Mouse (Mus musculus): ENCODE results near the gene Gm20604. TPM values are rescaled to one million over a fixed set of nuclear protein-coding genes. Genes with fewer than 3 reads are reported as not detected.

Gene Gm20604
- polyA plus RNA-seq, 1 experiment from 2014 or later, result 31.4 TPM

- 1% methylated on average over 46 of the region's 46 CpGs for WGBS
- H3K4me3 ChIP-seq (ENCODE audit: low read depth, low read length), result peak overlapping the region; percentile 77
- H3K36me3 ChIP-seq (replicated peaks; ENCODE audit: control insufficient read depth, insufficient read depth, low read depth, low read length), result no peaks in the 10 kb centered on the region
- no peak for ATAC-seq (replicated peaks; ENCODE audit: insufficient number of reproducible peaks, low FRiP score, low TSS enrichment, low read depth)
- H3K9ac ChIP-seq (replicated peaks; ENCODE audit: low read length), result peak overlapping the region; percentile 73
- no peaks in the 10 kb centered on the region for H3K9me3 ChIP-seq (replicated peaks; ENCODE audit: control insufficient read depth, low read length)
- DNase-seq (ENCODE audit: low spot score), result no peak
- no peaks in the 10 kb centered on the region for H3K27me3 ChIP-seq (ENCODE audit: control insufficient read depth, insufficient read depth, low read length)
- peaks cover 5% of the 10 kb centered on the region; the same call in 1 of the 2 replicates for H3K4me1 ChIP-seq (ENCODE audit: control insufficient read depth, insufficient read depth, low read length)
- H3K27ac ChIP-seq (replicated peaks; ENCODE audit: low read depth, low read length), result peak overlapping the region; percentile 75; the same call in 1 of the 2 replicates
- peak overlapping the region; percentile 64 for H3K4me2 ChIP-seq (ENCODE audit: low read depth, low read length)
Measured at GRCm38 (mm10) chr12:102757055-102757688, 1.3 kb downstream of the Gm20604 start.

GRCm38 (mm10) chr12:102756304-102756703 is 2.2 kb downstream of the Gm20604 start:
- Histone ChIP-seq H3K9ac (replicated peaks; ENCODE audit: low read length) (no peak overlapping the region), H3K27me3 (ENCODE audit: control insufficient read depth, insufficient read depth, low read length) (no peaks in the 10 kb centered on the region), H3K36me3 (replicated peaks; ENCODE audit: control insufficient read depth, insufficient read depth, low read depth, low read length) (no peaks in the 10 kb centered on the region), H3K4me3 (ENCODE audit: low read depth, low read length) (peak overlapping the region; percentile 77), H3K4me1 (ENCODE audit: control insufficient read depth, insufficient read depth, low read length) (peaks cover 5% of the 10 kb centered on the region; the same call in 1 of the 2 replicates), H3K4me2 (ENCODE audit: low read depth, low read length) (peak overlapping the region; percentile 64), H3K27ac (replicated peaks; ENCODE audit: low read depth, low read length) (no peak overlapping the region), H3K9me3 (replicated peaks; ENCODE audit: control insufficient read depth, low read length) (no peaks in the 10 kb centered on the region)
- 87% methylated on average over 7 of the region's 7 CpGs for WGBS
- ATAC-seq (replicated peaks; ENCODE audit: insufficient number of reproducible peaks, low FRiP score, low TSS enrichment, low read depth) (no peak), DNase-seq (ENCODE audit: low spot score) (peak; percentile 15)

- no peak overlapping the region for H3K9ac ChIP-seq (replicated peaks; ENCODE audit: low read length)
- H3K27ac ChIP-seq (replicated peaks; ENCODE audit: low read depth, low read length), result no peak overlapping the region
- peaks cover 2% of the 10 kb centered on the region; the same call in 1 of the 2 replicates for H3K36me3 ChIP-seq (replicated peaks; ENCODE audit: control insufficient read depth, insufficient read depth, low read depth, low read length)
- DNase-seq (ENCODE audit: low spot score), result no peak
- 93% methylated on average over 3 of the region's 3 CpGs for WGBS
- H3K9me3 ChIP-seq (replicated peaks; ENCODE audit: control insufficient read depth, low read length), result no peaks in the 10 kb centered on the region
- H3K27me3 ChIP-seq (ENCODE audit: control insufficient read depth, insufficient read depth, low read length), result no peaks in the 10 kb centered on the region
- ATAC-seq (replicated peaks; ENCODE audit: insufficient number of reproducible peaks, low FRiP score, low TSS enrichment, low read depth), result no peak
- no peaks in the 10 kb centered on the region for H3K4me1 ChIP-seq (ENCODE audit: control insufficient read depth, insufficient read depth, low read length)
- no peak overlapping the region for H3K4me2 ChIP-seq (ENCODE audit: low read depth, low read length)
- no peak overlapping the region for H3K4me3 ChIP-seq (ENCODE audit: low read depth, low read length)
Measured at GRCm38 (mm10) chr12:102748256-102748655, 10.2 kb downstream of the Gm20604 start.

- Histone ChIP-seq H3K9ac (replicated peaks; ENCODE audit: low read length) (no peak overlapping the region), H3K4me1 (ENCODE audit: control insufficient read depth, insufficient read depth, low read length) (peaks cover 3% of the 10 kb centered on the region; the same call in 1 of the 2 replicates), H3K27ac (replicated peaks; ENCODE audit: low read depth, low read length) (no peak overlapping the region), H3K9me3 (replicated peaks; ENCODE audit: control insufficient read depth, low read length) (no peaks in the 10 kb centered on the region), H3K4me2 (ENCODE audit: low read depth, low read length) (no peak overlapping the region), H3K4me3 (ENCODE audit: low read depth, low read length) (no peak overlapping the region), H3K36me3 (replicated peaks; ENCODE audit: control insufficient read depth, insufficient read depth, low read depth, low read length) (peaks cover 2% of the 10 kb centered on the region; the same call in 1 of the 2 replicates), H3K27me3 (ENCODE audit: control insufficient read depth, insufficient read depth, low read length) (no peaks in the 10 kb centered on the region)
- ATAC-seq (replicated peaks; ENCODE audit: insufficient number of reproducible peaks, low FRiP score, low TSS enrichment, low read depth) (no peak), DNase-seq (ENCODE audit: low spot score) (no peak)
- 59% methylated on average over 6 of the region's 6 CpGs for WGBS
Measured at GRCm38 (mm10) chr12:102744839-102745238, 13.6 kb downstream of the Gm20604 start.

- peaks cover 2% of the 10 kb centered on the region; the same call in 1 of the 2 replicates for H3K36me3 ChIP-seq (replicated peaks; ENCODE audit: control insufficient read depth, insufficient read depth, low read depth, low read length)
- no peaks in the 10 kb centered on the region for H3K9me3 ChIP-seq (replicated peaks; ENCODE audit: control insufficient read depth, low read length)
- H3K27ac ChIP-seq (replicated peaks; ENCODE audit: low read depth, low read length), result peak within 1 kb of the TSS; percentile 65; the same call in 1 of the 2 replicates
- no peaks in the 10 kb centered on the region for H3K27me3 ChIP-seq (ENCODE audit: control insufficient read depth, insufficient read depth, low read length)
- DNase-seq (ENCODE audit: low spot score) (peak; percentile 93), ATAC-seq (replicated peaks; ENCODE audit: insufficient number of reproducible peaks, low FRiP score, low TSS enrichment, low read depth) (peak; percentile 94)
- peaks cover 3% of the 10 kb centered on the region; the same call in 1 of the 2 replicates for H3K4me1 ChIP-seq (ENCODE audit: control insufficient read depth, insufficient read depth, low read length)
- peak within 1 kb of the TSS; percentile 75 for H3K4me2 ChIP-seq (ENCODE audit: low read depth, low read length)
- H3K4me3 ChIP-seq (ENCODE audit: low read depth, low read length), result peak within 1 kb of the TSS; percentile 78
- H3K9ac ChIP-seq (replicated peaks; ENCODE audit: low read length), result peak within 1 kb of the TSS; percentile 82
- 1% methylated on average over 61 of the region's 63 CpGs for WGBS
Measured at GRCm38 (mm10) chr12:102743589-102744574, 14.6 kb downstream of the Gm20604 start, which contains the start of the genes Moap1 and Tmem251. Moap1 (minus strand) TSS chr12:102743661. Tmem251 (plus strand) TSS chr12:102743762.

GRCm38 (mm10) chr12:102743036-102743588 is 15.4 kb downstream of the Gm20604 start:
- no peak for DNase-seq (ENCODE audit: low spot score)
- Histone ChIP-seq H3K27me3 (ENCODE audit: control insufficient read depth, insufficient read depth, low read length) (no peaks in the 10 kb centered on the region), H3K36me3 (replicated peaks; ENCODE audit: control insufficient read depth, insufficient read depth, low read depth, low read length) (peaks cover under 1% of the 10 kb centered on the region; the same call in 1 of the 2 replicates), H3K4me1 (ENCODE audit: control insufficient read depth, insufficient read depth, low read length) (peaks cover 3% of the 10 kb centered on the region; the same call in 1 of the 2 replicates), H3K27ac (replicated peaks; ENCODE audit: low read depth, low read length) (0 out of 2 replicates have a peak overlapping the region, but pooled peaks have one; percentile 52), H3K9me3 (replicated peaks; ENCODE audit: control insufficient read depth, low read length) (no peaks in the 10 kb centered on the region), H3K4me2 (ENCODE audit: low read depth, low read length) (peak overlapping the region; percentile 75), H3K4me3 (ENCODE audit: low read depth, low read length) (peak overlapping the region; percentile 78), H3K9ac (replicated peaks; ENCODE audit: low read length) (peak overlapping the region; percentile 82)
- peak; percentile 37 for ATAC-seq (replicated peaks; ENCODE audit: insufficient number of reproducible peaks, low FRiP score, low TSS enrichment, low read depth)
- under 1% methylated on average over 33 of the region's 33 CpGs for WGBS

- H3K4me2 ChIP-seq (ENCODE audit: low read depth, low read length), result no peak overlapping the region
- H3K4me1 ChIP-seq (ENCODE audit: control insufficient read depth, insufficient read depth, low read length), result peaks cover 3% of the 10 kb centered on the region; the same call in 1 of the 2 replicates
- no peaks in the 10 kb centered on the region for H3K27me3 ChIP-seq (ENCODE audit: control insufficient read depth, insufficient read depth, low read length)
- H3K36me3 ChIP-seq (replicated peaks; ENCODE audit: control insufficient read depth, insufficient read depth, low read depth, low read length), result no peaks in the 10 kb centered on the region
- DNase-seq (ENCODE audit: low spot score) (no peak), ATAC-seq (replicated peaks; ENCODE audit: insufficient number of reproducible peaks, low FRiP score, low TSS enrichment, low read depth) (no peak)
- no peaks in the 10 kb centered on the region for H3K9me3 ChIP-seq (replicated peaks; ENCODE audit: control insufficient read depth, low read length)
- no peak overlapping the region for H3K27ac ChIP-seq (replicated peaks; ENCODE audit: low read depth, low read length)
- no peak overlapping the region for H3K9ac ChIP-seq (replicated peaks; ENCODE audit: low read length)
- no peak overlapping the region for H3K4me3 ChIP-seq (ENCODE audit: low read depth, low read length)
- 85% methylated on average over 7 of the region's 7 CpGs for WGBS
Measured at GRCm38 (mm10) chr12:102742056-102742455, 16.4 kb downstream of the Gm20604 start.

All from embryonic facial prominence, embryonic 11.5 days (tissue).